Mouse (Mus musculus) neural tube, embryonic 15.5 days (tissue): ENCODE measurements at regions not wholly inside any gene's neighbourhood (a gene's known extent, or its start where the extent isn't known, plus 50 kb on each side); places are given as distances from the start of the nearest gene placed in this dataset.

Experiments used
- ATAC-seq: fragments of 200-750 bp; cut with Nextera tagmentation; 2 replicates; pipeline ENCODE4 v1.8.0; 2017; ENCODE audit warnings: mild to moderate bottlenecking, moderate TSS enrichment, moderate library complexity; ENCODE audit not compliant: low FRiP score
- H3K27ac ChIP-seq: fragments of 300-500 bp; sonication (generic); replicated peaks from 2 replicates; pipeline ENCODE4 v1.5.1; 2015; ENCODE audit warnings: mild to moderate bottlenecking, inconsistent platforms
- H3K27me3 ChIP-seq: fragments of 300-500 bp; sonication (generic); replicated peaks from 2 replicates; pipeline ENCODE4 v1.6.1; 2015; ENCODE audit warnings: inconsistent platforms
- H3K36me3 ChIP-seq: fragments of 300-500 bp; sonication (generic); 2 replicates; pipeline ENCODE4 v1.6.1; 2015; ENCODE audit warnings: inconsistent platforms
- H3K4me1 ChIP-seq: fragments of 300-500 bp; sonication (generic); 2 replicates; pipeline ENCODE4 v1.6.1; 2015; ENCODE audit warnings: inconsistent platforms
- H3K4me2 ChIP-seq: fragments of 300-500 bp; sonication (generic); 2 replicates; pipeline ENCODE4 v1.6.1; 2015; ENCODE audit warnings: inconsistent platforms, mild to moderate bottlenecking, moderate library complexity
- H3K4me3 ChIP-seq: fragments of 300-500 bp; sonication (generic); replicated peaks from 2 replicates; pipeline ENCODE4 v1.5.1; 2015; ENCODE audit warnings: mild to moderate bottlenecking, inconsistent platforms
- H3K9ac ChIP-seq: fragments of 300-500 bp; sonication (generic); replicated peaks from 2 replicates; pipeline ENCODE4 v1.6.1; 2015; ENCODE audit warnings: mild to moderate bottlenecking, inconsistent platforms
- H3K9me3 ChIP-seq: fragments of 300-500 bp; sonication (generic); replicated peaks from 2 replicates; pipeline ENCODE4 v1.6.1; 2016; ENCODE audit warnings: inconsistent platforms
- WGBS: fragments of 180-500 bp; shearing (Covaris S2); methylation state at CpG from one replicate; pipeline ENCODE4 v1.1.7; 2015; ENCODE audit warnings: mixed read lengths; 5-methylcytosine and 5-hydroxymethylcytosine counted together

DNA sequence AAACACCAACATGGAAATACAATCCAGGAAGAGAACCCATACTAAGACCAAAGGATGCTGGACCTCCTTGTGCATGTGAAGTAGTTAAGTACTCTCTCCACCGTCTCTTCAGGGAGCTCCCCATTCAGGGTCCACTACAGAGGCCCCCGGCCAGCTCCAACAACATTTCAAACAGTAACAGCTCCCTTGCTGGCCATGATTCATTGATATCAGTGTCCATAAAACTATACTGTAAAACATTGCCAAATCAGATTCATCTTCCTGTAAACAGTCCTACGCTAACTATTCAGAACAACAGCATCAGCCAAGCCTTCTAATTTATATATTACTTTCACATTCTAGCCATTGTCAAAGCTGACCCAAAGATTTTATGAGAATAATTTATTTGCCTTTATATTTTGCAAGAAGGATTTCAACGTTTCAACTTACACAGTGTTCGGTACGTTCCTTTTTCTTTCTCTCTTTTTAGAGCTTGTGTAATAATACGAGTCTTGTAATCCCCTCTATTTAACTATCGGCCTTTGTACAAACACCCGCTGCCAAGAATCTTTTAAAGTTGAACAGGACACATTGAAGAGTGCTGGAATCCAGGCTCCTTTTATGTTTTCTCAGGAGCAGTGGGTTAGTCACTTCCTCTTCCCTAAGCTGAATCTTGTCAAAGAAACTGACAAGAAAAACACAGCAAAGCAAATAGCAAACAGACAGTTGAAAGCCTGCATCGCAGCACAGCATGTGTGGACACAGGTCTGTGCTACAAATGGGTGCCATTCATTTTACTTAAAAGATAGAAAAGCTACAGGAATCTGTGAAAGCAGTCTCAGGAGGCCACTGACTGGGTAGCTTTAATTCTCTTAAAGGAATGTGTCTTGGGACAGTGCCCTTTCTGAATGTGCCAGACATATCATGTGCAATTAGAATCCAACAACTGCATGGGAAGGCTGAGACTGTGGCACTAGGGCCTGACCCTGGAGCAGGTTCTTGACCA is 531.4 kb upstream of the Adamts16 start:
- no peaks in the 10 kb centered on the region for H3K36me3 ChIP-seq
- H3K27ac ChIP-seq: no peak overlapping the region
- H3K9ac ChIP-seq: no peak overlapping the region
- no peak for ATAC-seq
- no peaks in the 10 kb centered on the region for H3K27me3 ChIP-seq
- no peak overlapping the region for H3K4me3 ChIP-seq
- H3K4me2 ChIP-seq: no peak overlapping the region
- peaks cover 8% of the 10 kb centered on the region for H3K4me1 ChIP-seq
- no peaks in the 10 kb centered on the region for H3K9me3 ChIP-seq
- WGBS: 54% methylated on average over 10 of the region's 10 CpGs

DNA sequence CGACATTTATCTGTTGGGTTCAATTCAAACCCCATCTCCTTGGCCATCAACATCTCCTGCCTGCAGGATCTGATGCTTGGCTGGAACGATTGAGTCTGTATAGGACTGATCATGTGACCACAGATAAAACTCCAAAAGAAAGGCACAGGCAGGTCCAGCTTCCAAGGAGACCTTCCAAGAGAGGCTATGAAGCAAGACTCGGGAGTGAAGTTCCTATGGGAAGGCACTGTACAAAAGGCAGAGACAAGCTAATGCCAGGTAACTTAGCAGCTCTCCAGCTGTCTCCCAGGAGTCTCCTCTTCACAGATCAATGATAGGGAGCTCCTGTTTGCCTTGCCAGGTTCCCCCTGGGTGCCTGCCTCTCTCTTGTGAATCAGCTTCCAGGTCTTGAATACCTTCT is 528.2 kb upstream of the Adamts16 start:
- ATAC-seq: no peak
- Histone ChIP-seq H3K27ac (no peak overlapping the region), H3K4me2 (no peak overlapping the region), H3K9ac (no peak overlapping the region), H3K4me1 (no peaks in the 10 kb centered on the region), H3K27me3 (no peaks in the 10 kb centered on the region), H3K9me3 (no peaks in the 10 kb centered on the region), H3K4me3 (no peak overlapping the region), H3K36me3 (no peaks in the 10 kb centered on the region)
- 90% methylated on average over 3 of the region's 3 CpGs for WGBS

DNA sequence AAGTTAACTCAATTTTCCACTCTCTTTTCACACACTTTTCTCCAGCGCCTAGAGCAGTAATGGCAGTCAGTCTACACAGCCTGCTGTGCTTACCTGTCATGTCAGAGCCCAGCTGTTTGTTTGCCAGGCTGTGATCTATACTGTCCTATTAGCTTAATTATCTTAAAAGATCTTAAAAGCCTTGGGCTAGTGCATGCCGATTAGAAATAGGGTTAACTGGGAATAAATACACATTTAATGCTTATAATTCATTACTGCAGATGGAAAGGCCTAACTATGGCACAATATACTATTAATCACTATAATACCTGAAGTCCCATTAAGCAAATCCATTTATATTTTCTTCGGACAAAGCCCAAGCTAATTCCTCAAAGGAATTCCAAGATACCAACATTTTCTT is 523.6 kb upstream of the Adamts16 start:
- 60% methylated on average over 3 of the region's 3 CpGs for WGBS

DNA sequence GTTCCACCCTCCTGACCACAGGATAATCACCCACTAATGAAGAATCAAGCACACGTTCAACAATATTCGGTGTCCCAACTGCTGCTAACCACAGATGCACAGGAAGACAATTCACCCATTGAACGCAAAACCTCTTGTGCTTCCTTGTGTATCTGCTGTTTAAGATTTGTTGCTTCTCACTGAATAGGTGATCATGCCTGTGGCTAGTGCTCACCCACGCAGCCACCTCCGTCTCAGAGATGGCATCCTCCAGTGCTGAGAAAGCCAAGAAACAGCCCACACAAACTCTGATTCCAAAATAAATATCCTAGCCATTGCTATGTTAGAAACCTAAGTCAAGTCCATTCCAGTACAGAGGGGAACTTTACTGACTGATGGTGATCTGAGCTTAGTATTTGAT is 520.7 kb upstream of the Adamts16 start:
- no peak overlapping the region for H3K27ac ChIP-seq
- H3K27me3 ChIP-seq: no peaks in the 10 kb centered on the region
- H3K9me3 ChIP-seq: no peaks in the 10 kb centered on the region
- H3K4me1 ChIP-seq: no peaks in the 10 kb centered on the region
- ATAC-seq: no peak
- no peak overlapping the region for H3K4me3 ChIP-seq
- H3K9ac ChIP-seq: no peak overlapping the region
- H3K36me3 ChIP-seq: no peaks in the 10 kb centered on the region
- 77% methylated on average over 5 of the region's 5 CpGs for WGBS
- no peak overlapping the region for H3K4me2 ChIP-seq

More for the DNA sequence above, 523.6 kb upstream of the Adamts16 start:
- ATAC-seq: no peak
- Histone ChIP-seq H3K27ac (no peak overlapping the region), H3K27me3 (no peaks in the 10 kb centered on the region), H3K36me3 (no peaks in the 10 kb centered on the region), H3K9me3 (no peaks in the 10 kb centered on the region), H3K4me1 (no peaks in the 10 kb centered on the region), H3K4me2 (no peak overlapping the region), H3K4me3 (no peak overlapping the region), H3K9ac (no peak overlapping the region)

DNA sequence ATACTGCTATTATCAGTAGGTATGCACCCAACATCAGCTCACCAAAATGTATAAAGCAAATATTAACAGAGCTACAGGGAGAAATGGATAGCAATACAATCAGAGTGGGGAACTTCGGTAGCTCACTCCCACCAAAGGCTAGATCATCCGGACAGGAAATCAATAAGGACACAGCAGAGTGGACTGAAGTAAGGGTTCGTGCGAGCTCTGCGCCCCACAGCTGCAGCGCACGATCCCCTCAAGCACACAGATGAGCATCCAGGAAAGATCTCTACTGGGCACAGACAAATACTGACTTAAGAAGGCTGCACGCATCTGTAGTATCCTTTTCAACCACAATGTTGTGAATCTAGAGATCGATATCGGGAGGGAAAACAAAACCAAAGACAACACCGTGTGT is 517.5 kb upstream of the Adamts16 start:
- Histone ChIP-seq H3K4me2 (no peak overlapping the region), H3K36me3 (no peaks in the 10 kb centered on the region), H3K27ac (no peak overlapping the region), H3K9me3 (no peaks in the 10 kb centered on the region), H3K4me1 (no peaks in the 10 kb centered on the region), H3K4me3 (no peak overlapping the region), H3K9ac (no peak overlapping the region), H3K27me3 (no peaks in the 10 kb centered on the region)
- no peak for ATAC-seq
- 89% methylated on average over 11 of the region's 11 CpGs for WGBS

DNA sequence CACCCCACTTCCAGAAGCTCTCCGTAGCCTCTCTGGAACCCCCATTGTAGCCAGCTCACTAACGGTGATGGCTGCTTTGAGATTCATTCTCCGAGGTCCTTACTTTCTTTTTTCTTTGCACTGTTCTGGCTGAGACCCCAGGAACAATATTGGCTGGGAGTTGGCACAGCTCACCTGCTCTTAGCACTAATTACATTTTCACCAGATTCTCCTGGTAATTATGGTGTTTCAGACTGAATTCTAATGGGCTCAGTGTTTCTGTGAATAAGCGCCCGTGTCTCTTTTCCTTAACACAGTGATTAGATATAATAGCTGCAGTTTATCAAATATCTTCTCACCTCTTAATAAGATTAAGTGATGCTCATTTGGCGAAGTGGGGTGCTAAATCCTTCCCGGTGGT is 509.2 kb upstream of the Adamts16 start:
- Histone ChIP-seq H3K9me3 (no peaks in the 10 kb centered on the region), H3K4me3 (no peak overlapping the region), H3K4me1 (no peaks in the 10 kb centered on the region), H3K27ac (no peak overlapping the region), H3K4me2 (no peak overlapping the region), H3K9ac (no peak overlapping the region), H3K36me3 (no peaks in the 10 kb centered on the region), H3K27me3 (no peaks in the 10 kb centered on the region)
- WGBS: 54% methylated on average over 7 of the region's 7 CpGs
- no peak for ATAC-seq

DNA sequence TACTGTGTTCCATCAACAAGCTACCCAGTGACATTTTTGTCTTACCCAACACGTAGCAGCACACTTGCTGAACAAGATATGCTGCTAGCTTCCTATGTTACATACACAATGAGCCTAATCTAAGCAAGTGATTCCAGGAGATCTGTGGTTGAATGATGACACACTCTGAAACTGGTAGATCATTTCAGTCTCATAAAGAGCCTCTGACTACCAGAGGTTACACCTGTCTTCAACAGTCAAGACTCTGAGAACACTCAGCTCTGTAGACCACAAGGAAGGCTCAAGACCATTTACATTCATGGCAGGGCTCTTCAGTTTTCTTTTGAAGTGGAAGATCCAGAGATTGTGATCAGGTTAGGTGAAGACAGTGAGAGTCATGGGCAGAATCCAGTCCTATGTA is 501.3 kb upstream of the Adamts16 start:
- H3K9me3 ChIP-seq: no peaks in the 10 kb centered on the region
- ATAC-seq: no peak
- H3K4me2 ChIP-seq: no peak overlapping the region
- no peaks in the 10 kb centered on the region for H3K27me3 ChIP-seq
- 0 out of 2 replicates have a peak, but pooled peaks cover 2% of the 10 kb centered on the region for H3K4me1 ChIP-seq
- no peak overlapping the region for H3K4me3 ChIP-seq
- no peak overlapping the region for H3K27ac ChIP-seq
- no peaks in the 10 kb centered on the region for H3K36me3 ChIP-seq
- WGBS: 96% methylated on average over 1 of the region's 1 CpGs
- no peak overlapping the region for H3K9ac ChIP-seq

DNA sequence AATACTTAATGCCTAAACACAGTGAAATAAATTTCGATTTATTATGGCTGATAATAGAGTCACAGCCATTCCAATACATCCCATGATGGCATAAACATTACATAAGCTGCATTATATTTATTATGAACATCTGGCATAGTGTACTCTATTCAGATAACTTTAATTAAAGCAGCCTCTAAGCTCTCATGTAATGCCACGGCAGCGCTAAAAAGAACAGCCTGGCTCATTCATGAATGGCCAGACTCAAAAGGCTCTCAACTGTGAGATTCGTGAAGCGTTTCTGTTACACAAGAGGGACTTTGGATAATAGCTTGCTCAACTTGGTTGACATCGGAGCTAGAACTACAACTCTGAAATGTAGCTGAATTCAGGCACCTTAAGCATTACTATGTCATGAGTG is 497.1 kb upstream of the Adamts16 start:
- no peaks in the 10 kb centered on the region for H3K9me3 ChIP-seq
- H3K4me2 ChIP-seq: no peak overlapping the region
- 31% methylated on average over 6 of the region's 6 CpGs for WGBS
- no peak overlapping the region for H3K27ac ChIP-seq
- 0 out of 2 replicates have a peak, but pooled peaks cover 2% of the 10 kb centered on the region for H3K4me1 ChIP-seq
- H3K4me3 ChIP-seq: no peak overlapping the region
- no peak overlapping the region for H3K9ac ChIP-seq
- H3K27me3 ChIP-seq: 0 out of 2 replicates have a peak, but pooled peaks cover 2% of the 10 kb centered on the region
- ATAC-seq: no peak
- H3K36me3 ChIP-seq: no peaks in the 10 kb centered on the region

DNA sequence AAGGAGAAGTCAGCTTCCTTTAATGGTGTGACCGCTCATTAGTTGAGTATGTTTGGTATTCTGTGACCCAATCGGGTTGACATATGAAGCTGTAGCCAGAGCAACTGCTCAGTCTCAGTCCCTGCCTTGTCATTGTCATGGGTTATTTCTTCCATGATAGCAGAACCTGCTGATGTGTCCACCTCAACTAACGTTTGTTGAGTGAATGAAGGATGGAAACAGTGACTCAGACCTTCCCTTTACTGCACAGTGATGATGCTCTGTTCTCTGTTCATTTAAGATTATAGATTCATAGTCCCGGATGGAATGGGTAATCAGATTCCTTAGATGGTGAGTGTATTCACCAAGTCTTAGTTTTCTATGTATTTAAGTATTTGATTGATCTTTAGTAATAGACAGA is 493.3 kb upstream of the Adamts16 start:
- H3K4me1 ChIP-seq: 0 out of 2 replicates have a peak, but pooled peaks cover 2% of the 10 kb centered on the region
- H3K9ac ChIP-seq: no peak overlapping the region
- H3K27me3 ChIP-seq: 0 out of 2 replicates have a peak, but pooled peaks cover 2% of the 10 kb centered on the region
- H3K4me2 ChIP-seq: no peak overlapping the region
- no peak overlapping the region for H3K27ac ChIP-seq
- WGBS: 93% methylated on average over 4 of the region's 4 CpGs
- no peaks in the 10 kb centered on the region for H3K36me3 ChIP-seq
- H3K9me3 ChIP-seq: no peaks in the 10 kb centered on the region
- ATAC-seq: no peak
- no peak overlapping the region for H3K4me3 ChIP-seq

DNA sequence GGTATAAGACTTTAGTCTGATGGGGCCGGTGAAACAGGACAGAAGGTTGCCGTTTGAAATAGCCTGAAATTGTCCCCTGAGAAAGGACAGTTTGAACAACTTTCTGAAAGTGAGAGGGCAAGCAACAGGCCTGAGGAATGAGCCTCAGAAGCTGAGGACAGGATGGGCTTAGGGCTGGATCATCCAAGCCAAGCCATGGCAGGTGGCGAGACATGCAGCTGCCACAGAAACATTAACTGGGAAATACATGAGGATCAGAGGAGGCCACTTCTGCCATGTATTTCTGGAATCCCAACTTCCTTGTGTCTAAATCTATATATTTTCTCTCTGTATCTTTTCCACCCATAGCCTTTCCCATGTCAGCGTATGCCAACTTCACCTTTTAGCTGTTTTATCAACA is 491.5 kb upstream of the Adamts16 start:
- no peaks in the 10 kb centered on the region for H3K36me3 ChIP-seq
- H3K27ac ChIP-seq: no peak overlapping the region
- H3K9ac ChIP-seq: no peak overlapping the region
- no peak overlapping the region for H3K4me3 ChIP-seq
- 95% methylated on average over 4 of the region's 4 CpGs for WGBS
- H3K9me3 ChIP-seq: no peaks in the 10 kb centered on the region
- H3K27me3 ChIP-seq: peaks cover 2% of the 10 kb centered on the region; the same call in 1 of the 2 replicates
- no peak for ATAC-seq
- H3K4me2 ChIP-seq: no peak overlapping the region
- no peaks in the 10 kb centered on the region for H3K4me1 ChIP-seq

DNA sequence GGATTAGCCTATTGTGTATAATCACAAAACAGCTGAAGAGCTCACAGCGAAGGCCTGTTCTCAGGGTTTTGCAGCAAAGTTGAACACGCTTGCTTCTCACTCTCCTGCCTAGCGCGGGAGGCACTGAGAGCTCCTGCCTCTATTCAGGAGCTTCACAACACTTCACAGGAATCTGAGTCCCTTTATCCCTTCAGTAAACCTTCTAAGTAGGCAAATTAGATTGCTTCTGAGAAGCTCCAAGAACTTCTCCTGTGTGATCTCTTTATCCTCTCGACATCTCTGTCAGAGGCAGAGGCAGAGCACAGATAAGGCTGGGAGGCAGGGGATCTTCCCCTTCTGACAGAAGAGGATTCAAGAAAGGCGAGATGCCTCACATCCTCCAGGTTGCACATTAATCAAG is 488.7 kb upstream of the Adamts16 start:
- H3K4me1 ChIP-seq: no peaks in the 10 kb centered on the region
- H3K27me3 ChIP-seq: no peaks in the 10 kb centered on the region; the same call in 1 of the 2 replicates
- no peak overlapping the region for H3K4me2 ChIP-seq
- no peaks in the 10 kb centered on the region for H3K36me3 ChIP-seq
- no peaks in the 10 kb centered on the region for H3K9me3 ChIP-seq
- 61% methylated on average over 6 of the region's 6 CpGs for WGBS
- no peak overlapping the region for H3K9ac ChIP-seq
- no peak for ATAC-seq
- no peak overlapping the region for H3K27ac ChIP-seq
- H3K4me3 ChIP-seq: no peak overlapping the region
